ENCODE assay signal across 9 mouse cellular contexts in genomic region chr2:132599127-132599526, GRCm38 (mm10). TPM values are rescaled to one million over a fixed set of nuclear protein-coding genes. Genes with fewer than 3 reads are reported as not detected.
DNase-seq lines count a peak whose midpoint lies in the region; ATAC-seq and TF ChIP-seq lines count a peak whose summit lies in the region.
"Had no signal": no experiment of that assay in that cellular context is flagged by ENCODE, and none has a peak within 500 bp of the region (broad histone marks: within the 10 kb centered on the region; RNA-seq: fewer than 3 reads in every experiment).

No protein-coding gene starts in this region.

- DNase-seq in urinary bladder, postnatal 25 days (ENCODE audit: low spot score), result peak; percentile 24
- DNase-seq in urinary bladder, adult 2 months (ENCODE audit: low spot score), result no peak
- DNase-seq in liver, postnatal 0 days, result peak; percentile 77
- peak; percentile 25 to 76 for DNase-seq in urinary bladder, postnatal 36 days (ENCODE audit: low spot score in 2 of 2)
- DNase-seq in neural tube, embryonic 10.5 days (ENCODE audit: extremely low spot score, low spot score), result no peak
- DNase-seq in cerebellum, postnatal 10 days, result no peak
- DNase-seq in thymus, postnatal 4 days, result no peak

- H3K36me3 ChIP-seq in liver, postnatal 0 days (replicated peaks; ENCODE audit: insufficient read depth, low read length), result no peaks in the 10 kb centered on the region

- peak; percentile 90 for ATAC-seq in liver, postnatal 0 days

- no peaks in the 10 kb centered on the region for H3K9me3 ChIP-seq in liver, postnatal 0 days (ENCODE audit: low read length)

- H3K9ac ChIP-seq in liver, postnatal 0 days (replicated peaks), result no peak overlapping the region

- peak overlapping the region; percentile 49; the same call in 1 of the 2 replicates for H3K27ac ChIP-seq in brown adipose tissue, adult 24 weeks (replicated peaks; ENCODE audit: low read depth, low read length)
- H3K27ac ChIP-seq in liver, postnatal 0 days (ENCODE audit: low read depth), result peak overlapping the region; percentile 79

- no peak for TF ChIP-seq CTCF in liver, postnatal 0 days (IDR thresholded peaks at IDR 0.05; ENCODE audit: low read depth)

- 0 out of 2 replicates have a peak overlapping the region, but pooled peaks have one; percentile 0 for H3K4me2 ChIP-seq in liver, postnatal 0 days (ENCODE audit: low read depth, low read length)

- TF ChIP-seq EP300 in liver, postnatal 0 days (IDR thresholded peaks at IDR 0.05; ENCODE audit: low read depth), result peak; percentile 90

- no peak overlapping the region for H3K4me3 ChIP-seq in brown adipose tissue, adult 24 weeks (ENCODE audit: insufficient read depth, low read depth, low read length)
- no peak overlapping the region for H3K4me3 ChIP-seq in liver, postnatal 0 days (ENCODE audit: low read depth, low read length)
- H3K4me3 ChIP-seq: myocyte had no signal

- H3K4me1 ChIP-seq in brown adipose tissue, adult 24 weeks (ENCODE audit: control insufficient read depth, insufficient read depth, insufficient read length, low read length), result peaks cover 4% of the 10 kb centered on the region; the same call in 1 of the 2 replicates
- H3K4me1 ChIP-seq in liver, postnatal 0 days (ENCODE audit: insufficient read depth), result peaks cover 29% of the 10 kb centered on the region

- no peaks in the 10 kb centered on the region for H3K27me3 ChIP-seq in liver, postnatal 0 days (ENCODE audit: insufficient read depth, low read length)

- WGBS in liver, postnatal 0 days (ENCODE audit: insufficient replicate concordance), result 56% methylated on average over 6 of the region's 6 CpGs

RNA-seq across cellular contexts. Expression of gene Gpcpd1, which starts 11.6 kb away (rescaled TPM):
- 24.2 and 25.6 TPM in 2 replicates for polyA plus RNA-seq in urinary bladder, adult 2 months (2012; rRNA removed)
- 15.3 and 23.7 TPM in 2 replicates for polyA plus RNA-seq in brown adipose tissue, adult 24 weeks (2012; ENCODE audit: insufficient read depth, insufficient read length, missing spikeins)
- 65.0 and 65.8 TPM in 2 replicates for polyA plus RNA-seq in liver, postnatal 0 days (2015; fragmentation: Nextera tagmentation; extraction: Ambion mirVana)

Comparison
In these comparisons a context has a peak if more than half of its experiments do, and no peak if none do; other contexts are left out.
1. DNase-seq: peak in urinary bladder, postnatal 25 days (single experiment), liver, postnatal 0 days (single experiment) and urinary bladder, postnatal 36 days (2 of 2); none in urinary bladder, adult 2 months (single experiment), neural tube, embryonic 10.5 days (single experiment), cerebellum, postnatal 10 days (0 of 2) and thymus, postnatal 4 days (single experiment).